Mouse (Mus musculus) urinary bladder, adult 2 months (tissue): ENCODE data around the gene D630045J12Rik. TPM values are rescaled to one million over a fixed set of nuclear protein-coding genes. Genes with fewer than 3 reads are reported as not detected.

Experiments
- DNase-seq: peaks from one replicate; pipeline ENCODE4 v3.0.0; 2022; ENCODE audit warnings: low spot score
- polyA plus RNA-seq: library from polyadenylated mRNA; depleted of rRNA; stranded (reverse); fragments of >200 nt; gene quantifications from 2 replicates; pipeline ENCODE4 v1.2.3, GENCODE M21; 2012; rRNA removed

The D630045J12Rik gene
- polyA plus RNA-seq, 1 experiment = 3.5 TPM

- peak; percentile 25 for DNase-seq
Observed at GRCm38 (mm10) chr6:38096961-38097370, 156.8 kb downstream of the D630045J12Rik start.

- no peak for DNase-seq
Observed at GRCm38 (mm10) chr6:38094701-38095100, 159.1 kb downstream of the D630045J12Rik start.

- DNase-seq = no peak
Observed at GRCm38 (mm10) chr6:38092539-38092938, 161.3 kb downstream of the D630045J12Rik start.

- no peak for DNase-seq
Observed at GRCm38 (mm10) chr6:38087242-38088026, 166.4 kb downstream of the D630045J12Rik start.

- no peak for DNase-seq
Observed at GRCm38 (mm10) chr6:38083204-38083603, 170.6 kb downstream of the D630045J12Rik start.

GRCm38 (mm10) chr6:38081727-38082341 lies 172.0 kb downstream of the D630045J12Rik start:
- DNase-seq = no peak

GRCm38 (mm10) chr6:38080364-38080763 lies 173.4 kb downstream of the D630045J12Rik start:
- DNase-seq = no peak

GRCm38 (mm10) chr6:38073592-38073991 lies 180.2 kb downstream of the D630045J12Rik start:
- DNase-seq = no peak

Other genes with a start within 250 kb of the D630045J12Rik start
- 1.8 and 2.2 TPM in 2 replicates for gene Svopl, start 207.0 kb downstream of the D630045J12Rik start, polyA plus RNA-seq
- gene Tmem213, start 144.8 kb downstream of the D630045J12Rik start, polyA plus RNA-seq = not detected in 2 replicates
- 1.1 and 1.5 TPM in 2 replicates for gene Atp6v0a4, start 129.4 kb downstream of the D630045J12Rik start, polyA plus RNA-seq
- gene Zc3hav1l, start 45.2 kb upstream of the D630045J12Rik start, polyA plus RNA-seq = 6.9 and 7.5 TPM in 2 replicates
- gene Zc3hav1, start 100.6 kb upstream of the D630045J12Rik start, polyA plus RNA-seq = 24.6 and 31.6 TPM in 2 replicates
- 3.6 and 3.9 TPM in 2 replicates for gene Ttc26, start 127.5 kb upstream of the D630045J12Rik start, polyA plus RNA-seq
- gene Ubn2, start 179.9 kb upstream of the D630045J12Rik start, polyA plus RNA-seq = 15.2 and 15.5 TPM in 2 replicates